Mouse (Mus musculus) lung, postnatal 0 days (tissue): ENCODE data around the gene Abca1. TPM values are rescaled to one million over a fixed set of nuclear protein-coding genes. Genes with fewer than 3 reads are reported as not detected.

Experiments
- ATAC-seq: fragments of 200-750 bp; cut with Nextera tagmentation; 2 replicates; pipeline ENCODE4 v1.8.0; 2017; ENCODE audit warnings: moderate library complexity
- DNase-seq: peaks from one replicate; pipeline ENCODE4 v3.0.0-alpha.2; 2016; ENCODE audit warnings: low spot score
- H3K27ac ChIP-seq: fragments of 300-500 bp; sonication (generic); 2 replicates; pipeline ENCODE4 v1.5.1; 2014; ENCODE audit warnings: antibody characterized with exemption, mild to moderate bottlenecking, low read length, mixed read lengths
- H3K27me3 ChIP-seq: fragments of 300-500 bp; sonication (generic); replicated peaks from 2 replicates; pipeline ENCODE4 v1.6.1; 2014; ENCODE audit warnings: low read length, mixed read lengths; ENCODE audit not compliant: insufficient read depth
- H3K36me3 ChIP-seq: fragments of 300-500 bp; sonication (generic); 2 replicates; pipeline ENCODE4 v1.6.1; 2014; ENCODE audit warnings: low read length, mixed read lengths; ENCODE audit not compliant: insufficient read depth
- H3K4me1 ChIP-seq: fragments of 300-500 bp; sonication (generic); 2 replicates; pipeline ENCODE4 v1.6.1; 2014; ENCODE audit warnings: antibody characterized with exemption, low read depth, low read length, mixed read lengths; ENCODE audit not compliant: insufficient read depth
- H3K4me2 ChIP-seq: fragments of 300-500 bp; sonication (generic); replicated peaks from 2 replicates; pipeline ENCODE4 v1.6.1; 2014; ENCODE audit warnings: low read depth, mild to moderate bottlenecking, low read length, moderate library complexity, mixed read lengths
- H3K4me3 ChIP-seq: fragments of 300-500 bp; sonication (generic); 2 replicates; pipeline ENCODE4 v1.5.1; 2014; ENCODE audit warnings: low read depth, low read length
- H3K9ac ChIP-seq: fragments of 300-500 bp; sonication (generic); replicated peaks from 2 replicates; pipeline ENCODE4 v1.6.1; 2014; ENCODE audit warnings: low read depth, mild to moderate bottlenecking
- H3K9me3 ChIP-seq: fragments of 300-500 bp; sonication (generic); 2 replicates; pipeline ENCODE4 v1.6.1; 2016; ENCODE audit warnings: low read length, mixed read lengths
- CTCF ChIP-seq: IDR thresholded peaks from 2 replicates; pipeline ENCODE4 v1.5.1; 2016; ENCODE audit warnings: antibody characterized with exemption, mild to moderate bottlenecking
- EP300 ChIP-seq: IDR thresholded peaks from 2 replicates; pipeline ENCODE4 v1.6.1; 2016; ENCODE audit warnings: antibody characterized with exemption, mild to moderate bottlenecking, control low read depth
- WGBS: fragments of 180-500 bp; shearing (Covaris S2); extraction: QIAGEN DNeasy Blood & Tissue Kit; methylation state at CpG from one replicate; pipeline ENCODE4 v1.1.7; 2014; 5-methylcytosine and 5-hydroxymethylcytosine counted together
- polyA plus RNA-seq: library from polyadenylated mRNA; unstranded; fragments of >200 nt; fragmentation: Nextera tagmentation; extraction: Ambion mirVana; gene quantifications from 2 replicates; pipeline ENCODE4 v1.2.1, GENCODE M21; 2015

Gene Abca1
- polyA plus RNA-seq, 1 experiment from 2014 or later = 3.7 TPM

- no peaks in the 10 kb centered on the region for H3K27me3 ChIP-seq
- DNase-seq (no peak), ATAC-seq (no peak)
- peaks cover 12% of the 10 kb centered on the region; the same call in 1 of the 2 replicates for H3K36me3 ChIP-seq
- no peak overlapping the region for H3K27ac ChIP-seq
- WGBS = 74% methylated on average over 3 of the region's 3 CpGs
- H3K9ac ChIP-seq = no peak overlapping the region
- no peaks in the 10 kb centered on the region; the same call in 1 of the 2 replicates for H3K4me1 ChIP-seq
- H3K4me2 ChIP-seq = no peak overlapping the region
- H3K4me3 ChIP-seq = no peak overlapping the region
- TF ChIP-seq EP300 = no peak
- no peaks in the 10 kb centered on the region for H3K9me3 ChIP-seq
These were observed 20.7 kb downstream of the Abca1 start for GRCm38 (mm10) chr4:53138974-53139373.

- TF ChIP-seq EP300 = no peak
- TF ChIP-seq CTCF = no peak
- Histone ChIP-seq H3K9ac (no peak overlapping the region), H3K27me3 (no peaks in the 10 kb centered on the region), H3K4me3 (no peak overlapping the region), H3K27ac (no peak overlapping the region), H3K36me3 (peaks cover 10% of the 10 kb centered on the region; the same call in 1 of the 2 replicates), H3K4me2 (no peak overlapping the region), H3K9me3 (no peaks in the 10 kb centered on the region), H3K4me1 (no peaks in the 10 kb centered on the region; the same call in 1 of the 2 replicates)
- 77% methylated on average over 2 of the region's 2 CpGs for WGBS
- DNase-seq (no peak), ATAC-seq (no peak)
These were observed 22.6 kb downstream of the Abca1 start for GRCm38 (mm10) chr4:53137087-53137486.

- Histone ChIP-seq H3K27ac (no peak overlapping the region), H3K9ac (no peak overlapping the region), H3K4me2 (no peak overlapping the region), H3K36me3 (peaks cover 18% of the 10 kb centered on the region; the same call in 1 of the 2 replicates), H3K27me3 (no peaks in the 10 kb centered on the region), H3K4me1 (no peaks in the 10 kb centered on the region; the same call in 1 of the 2 replicates), H3K4me3 (no peak overlapping the region), H3K9me3 (no peaks in the 10 kb centered on the region)
- ATAC-seq = no peak
- TF ChIP-seq CTCF (no peak), EP300 (no peak)
- DNase-seq = no peak
- 50% methylated on average over 7 of the region's 7 CpGs for WGBS
These were observed 24.9 kb downstream of the Abca1 start for GRCm38 (mm10) chr4:53134816-53135215.

- Histone ChIP-seq H3K9me3 (no peaks in the 10 kb centered on the region), H3K36me3 (peaks cover 26% of the 10 kb centered on the region; the same call in 1 of the 2 replicates), H3K4me1 (no peaks in the 10 kb centered on the region; the same call in 1 of the 2 replicates), H3K4me3 (no peak overlapping the region), H3K4me2 (no peak overlapping the region), H3K27ac (no peak overlapping the region), H3K27me3 (no peaks in the 10 kb centered on the region), H3K9ac (no peak overlapping the region)
- DNase-seq = peak; percentile 38
- TF ChIP-seq CTCF (no peak), EP300 (no peak)
- 41% methylated on average over 4 of the region's 4 CpGs for WGBS
- ATAC-seq = no peak; the same call in 1 of the 2 replicates
These were observed 25.7 kb downstream of the Abca1 start for GRCm38 (mm10) chr4:53133995-53134394.

GRCm38 (mm10) chr4:53131538-53131937 lies 28.2 kb downstream of the Abca1 start:
- TF ChIP-seq EP300 (no peak), CTCF (no peak)
- WGBS = 90% methylated on average over 5 of the region's 5 CpGs

GRCm38 (mm10) chr4:53130622-53131517 lies 28.8 kb downstream of the Abca1 start:
- DNase-seq (no peak), ATAC-seq (no peak)
- H3K4me2 ChIP-seq = no peak overlapping the region
- no peaks in the 10 kb centered on the region; the same call in 1 of the 2 replicates for H3K4me1 ChIP-seq
- 39% methylated on average over 6 of the region's 6 CpGs for WGBS
- no peak overlapping the region for H3K27ac ChIP-seq
- TF ChIP-seq CTCF (no peak), EP300 (no peak)
- no peak overlapping the region for H3K4me3 ChIP-seq
- H3K27me3 ChIP-seq = no peaks in the 10 kb centered on the region
- H3K36me3 ChIP-seq = peaks cover 52% of the 10 kb centered on the region
- no peaks in the 10 kb centered on the region for H3K9me3 ChIP-seq
- H3K9ac ChIP-seq = no peak overlapping the region

More at GRCm38 (mm10) chr4:53131538-53131937, 28.2 kb downstream of the Abca1 start:
- DNase-seq (no peak), ATAC-seq (no peak)
- Histone ChIP-seq H3K4me2 (no peak overlapping the region), H3K36me3 (peaks cover 48% of the 10 kb centered on the region), H3K4me1 (no peaks in the 10 kb centered on the region; the same call in 1 of the 2 replicates), H3K9me3 (no peaks in the 10 kb centered on the region), H3K27me3 (no peaks in the 10 kb centered on the region), H3K9ac (no peak overlapping the region), H3K4me3 (no peak overlapping the region), H3K27ac (no peak overlapping the region)
